Mouse (Mus musculus) forebrain, embryonic 16.5 days (tissue): ENCODE results near the gene Twsg1. TPM values are rescaled to one million over a fixed set of nuclear protein-coding genes. Genes with fewer than 3 reads are reported as not detected.

ENCODE experiments used
- ATAC-seq: fragments of 200-750 bp; cut with Nextera tagmentation; 2 replicates; pipeline ENCODE4 v1.8.0; 2017; ENCODE audit warnings: mild to moderate bottlenecking, moderate library complexity
- H3K27ac ChIP-seq: fragments of 300-500 bp; sonication (generic); 2 replicates; pipeline ENCODE4 v1.5.1; 2014; ENCODE audit warnings: low read length, control low read depth
- H3K27me3 ChIP-seq: fragments of 300-500 bp; sonication (generic); replicated peaks from 2 replicates; pipeline ENCODE4 v1.6.1; 2014; ENCODE audit warnings: low read length; ENCODE audit not compliant: control insufficient read depth, insufficient read depth
- H3K36me3 ChIP-seq: fragments of 300-500 bp; sonication (generic); 2 replicates; pipeline ENCODE4 v1.6.1; 2014; ENCODE audit not compliant: control insufficient read depth, insufficient read depth
- H3K4me1 ChIP-seq: fragments of 300-500 bp; sonication (generic); replicated peaks from 2 replicates; pipeline ENCODE4 v1.6.1; 2014; ENCODE audit warnings: low read length; ENCODE audit not compliant: control insufficient read depth, insufficient read depth
- H3K4me2 ChIP-seq: fragments of 300-500 bp; sonication (generic); 2 replicates; pipeline ENCODE4 v1.6.1; 2014; ENCODE audit warnings: mild to moderate bottlenecking, low read length, control low read depth
- H3K4me3 ChIP-seq: fragments of 300-500 bp; sonication (generic); replicated peaks from 2 replicates; pipeline ENCODE4 v1.5.1; 2014; ENCODE audit warnings: mild to moderate bottlenecking, low read length, control low read depth
- H3K9ac ChIP-seq: fragments of 300-500 bp; sonication (generic); replicated peaks from 2 replicates; pipeline ENCODE4 v1.6.1; 2014; ENCODE audit warnings: low read depth, low read length, control low read depth
- H3K9me3 ChIP-seq: fragments of 300-500 bp; sonication (generic); 2 replicates; pipeline ENCODE4 v1.6.1; 2016; ENCODE audit warnings: low read length; ENCODE audit not compliant: control insufficient read depth
- WGBS: fragments of 180-500 bp; shearing (Covaris S2); extraction: QIAGEN DNeasy Blood & Tissue Kit; methylation state at CpG from one replicate; pipeline ENCODE4 v1.1.7; 2014; 5-methylcytosine and 5-hydroxymethylcytosine counted together
- polyA plus RNA-seq: library from polyadenylated mRNA; unstranded; fragments of >200 nt; fragmentation: Nextera tagmentation; extraction: Ambion mirVana; gene quantifications from 2 replicates; pipeline ENCODE4 v1.2.1, GENCODE M21; 2015

Gene Twsg1
- polyA plus RNA-seq, 1 experiment from 2014 or later, result 71.1 TPM

DNA sequence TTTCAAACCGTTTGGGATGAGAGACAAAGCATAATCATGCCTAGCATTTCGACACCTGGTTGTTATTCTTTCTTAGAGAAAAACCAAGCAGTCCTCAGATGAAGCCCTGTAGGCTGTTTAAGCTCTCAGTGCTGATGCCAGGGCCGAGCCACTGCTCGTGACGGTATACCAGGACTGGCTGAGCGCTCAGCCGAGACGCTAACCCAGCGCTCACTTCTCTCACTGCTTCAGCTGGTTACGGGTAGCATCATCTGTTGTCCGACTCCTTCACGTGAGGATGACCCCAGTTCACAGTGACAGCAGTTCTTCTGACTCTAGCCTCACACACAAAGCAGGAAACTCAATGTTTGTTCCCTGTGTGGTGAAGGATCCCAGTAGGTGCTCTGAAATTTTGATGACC, 10.8 kb downstream of the Twsg1 start:
- no peaks in the 10 kb centered on the region for H3K27me3 ChIP-seq
- 84% methylated on average over 12 of the region's 12 CpGs for WGBS
- H3K4me1 ChIP-seq, result no peaks in the 10 kb centered on the region
- H3K27ac ChIP-seq, result no peak overlapping the region
- H3K4me2 ChIP-seq, result no peak overlapping the region
- H3K36me3 ChIP-seq, result peaks cover 5% of the 10 kb centered on the region; the same call in 1 of the 2 replicates
- ATAC-seq, result no peak
- no peaks in the 10 kb centered on the region for H3K9me3 ChIP-seq
- H3K4me3 ChIP-seq, result no peak overlapping the region
- H3K9ac ChIP-seq, result no peak overlapping the region

DNA sequence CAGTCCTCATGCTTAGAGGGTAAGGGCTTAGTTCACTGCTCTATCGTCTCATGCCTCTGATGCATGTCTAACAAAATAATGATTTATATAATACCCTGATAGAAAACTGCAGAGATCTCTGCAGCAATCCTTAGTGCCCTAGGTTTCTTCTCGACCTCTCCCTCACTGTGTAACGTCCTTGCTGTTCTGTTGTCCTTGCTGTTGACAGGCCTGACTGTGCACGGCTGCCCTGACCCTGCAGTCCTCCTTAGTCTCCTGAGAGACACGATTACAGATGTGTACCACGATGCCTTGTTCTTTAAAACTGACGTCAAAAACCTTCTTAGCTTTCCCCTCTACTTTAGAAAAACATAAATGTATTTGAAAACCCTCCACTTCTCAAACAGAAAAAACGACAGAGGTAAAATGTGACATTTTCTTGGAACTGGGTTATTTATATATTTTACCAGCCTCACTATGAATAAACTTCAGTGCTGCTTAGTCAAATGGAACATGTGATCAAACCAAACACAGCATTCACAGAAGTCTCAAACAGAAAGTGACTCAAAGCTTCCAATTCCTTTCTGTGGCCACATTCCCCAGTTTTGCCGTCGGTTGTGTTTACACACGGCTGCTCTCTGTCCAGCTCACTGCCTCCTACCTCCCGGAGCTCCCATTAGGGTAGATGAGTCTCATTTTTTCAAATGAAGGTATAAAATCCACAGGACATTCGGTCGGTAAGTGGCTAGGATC, 11.4 kb downstream of the Twsg1 start:
- no peak overlapping the region for H3K27ac ChIP-seq
- WGBS, result 81% methylated on average over 14 of the region's 14 CpGs
- no peak overlapping the region for H3K4me2 ChIP-seq
- ATAC-seq, result no peak
- H3K4me1 ChIP-seq, result no peaks in the 10 kb centered on the region
- H3K9ac ChIP-seq, result no peak overlapping the region
- peaks cover 5% of the 10 kb centered on the region; the same call in 1 of the 2 replicates for H3K36me3 ChIP-seq
- no peaks in the 10 kb centered on the region for H3K27me3 ChIP-seq
- no peaks in the 10 kb centered on the region for H3K9me3 ChIP-seq
- H3K4me3 ChIP-seq, result no peak overlapping the region

DNA sequence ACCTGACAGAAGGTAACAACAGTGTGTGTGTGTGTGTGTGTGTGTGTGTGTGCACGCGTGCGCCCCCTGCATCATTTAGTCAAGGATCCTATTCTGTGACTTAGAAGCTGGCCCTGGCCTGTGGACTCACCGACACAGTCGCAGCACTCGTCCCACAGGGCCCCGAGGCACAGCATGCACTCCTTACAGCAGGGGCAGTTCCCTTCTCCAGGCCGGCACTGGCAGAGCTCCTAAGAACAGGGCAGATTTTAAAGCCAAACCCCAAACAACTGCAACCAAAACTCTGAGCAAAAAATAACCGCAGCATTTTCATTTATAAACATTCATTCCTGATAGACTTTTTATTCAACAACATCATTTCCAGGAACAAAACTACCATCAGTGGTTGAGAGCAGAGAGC, 13.4 kb downstream of the Twsg1 start:
- ATAC-seq, result no peak

DNA sequence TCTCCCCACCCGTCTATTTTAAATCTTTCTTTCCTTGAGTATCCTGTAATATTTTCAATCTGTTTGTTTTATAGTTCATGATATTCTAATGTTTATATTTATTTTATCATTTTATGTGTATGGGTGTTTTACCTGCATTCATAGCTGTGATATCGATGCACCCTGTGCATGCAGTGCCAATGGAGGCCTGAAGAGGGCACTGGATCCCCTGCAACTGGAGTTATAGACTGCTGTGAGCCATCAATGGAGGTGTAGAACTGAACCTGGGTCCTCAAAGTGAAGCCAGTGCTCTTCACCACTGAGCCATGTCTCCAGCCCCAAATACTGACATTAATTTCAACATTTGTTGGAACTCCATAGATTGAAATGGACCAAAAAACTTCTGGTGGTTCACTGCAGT, 17.3 kb downstream of the Twsg1 start:
- H3K4me3 ChIP-seq, result no peak overlapping the region
- H3K9me3 ChIP-seq, result no peaks in the 10 kb centered on the region
- H3K27me3 ChIP-seq, result no peaks in the 10 kb centered on the region
- peaks cover 18% of the 10 kb centered on the region for H3K36me3 ChIP-seq
- no peak for ATAC-seq
- no peak overlapping the region for H3K9ac ChIP-seq
- no peak overlapping the region for H3K4me2 ChIP-seq
- H3K4me1 ChIP-seq, result peaks cover 10% of the 10 kb centered on the region
- H3K27ac ChIP-seq, result no peak overlapping the region
- WGBS, result 93% methylated on average over 2 of the region's 2 CpGs

More for the DNA sequence above, 13.4 kb downstream of the Twsg1 start:
- WGBS, result 89% methylated on average over 9 of the region's 9 CpGs
- H3K9ac ChIP-seq, result no peak overlapping the region
- H3K27me3 ChIP-seq, result no peaks in the 10 kb centered on the region
- no peak overlapping the region for H3K4me3 ChIP-seq
- H3K27ac ChIP-seq, result no peak overlapping the region
- no peaks in the 10 kb centered on the region for H3K4me1 ChIP-seq
- H3K4me2 ChIP-seq, result no peak overlapping the region
- peaks cover 15% of the 10 kb centered on the region for H3K36me3 ChIP-seq
- H3K9me3 ChIP-seq, result no peaks in the 10 kb centered on the region

DNA sequence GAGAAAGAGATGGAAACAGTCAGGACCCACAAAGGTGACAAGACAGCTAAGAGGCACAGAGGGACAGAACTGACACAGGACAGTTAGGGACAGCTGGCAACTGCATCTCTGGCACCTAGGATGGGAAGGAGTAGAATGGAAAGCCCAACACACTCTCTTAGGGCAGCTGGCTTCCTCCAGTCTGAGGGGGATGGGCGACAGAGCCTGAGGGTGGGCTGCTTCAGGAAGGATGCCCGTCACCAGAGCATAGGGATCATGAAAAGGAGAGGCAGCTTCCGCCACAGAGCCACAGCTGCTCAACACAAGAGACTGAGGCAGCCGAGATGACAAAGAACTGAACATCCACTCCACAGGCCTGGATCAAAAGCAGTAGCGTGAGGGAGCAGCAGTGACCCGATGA, 19.5 kb downstream of the Twsg1 start:
- H3K27ac ChIP-seq, result peak overlapping the region; percentile 47
- no peaks in the 10 kb centered on the region for H3K27me3 ChIP-seq
- 0 out of 2 replicates have a peak overlapping the region, but pooled peaks have one; percentile 6 for H3K9ac ChIP-seq
- H3K4me1 ChIP-seq, result peaks cover 10% of the 10 kb centered on the region
- 36% methylated on average over 6 of the region's 6 CpGs for WGBS
- peak; percentile 51 for ATAC-seq
- peaks cover 16% of the 10 kb centered on the region for H3K36me3 ChIP-seq
- H3K9me3 ChIP-seq, result no peaks in the 10 kb centered on the region
- H3K4me2 ChIP-seq, result no peak overlapping the region
- H3K4me3 ChIP-seq, result no peak overlapping the region

DNA sequence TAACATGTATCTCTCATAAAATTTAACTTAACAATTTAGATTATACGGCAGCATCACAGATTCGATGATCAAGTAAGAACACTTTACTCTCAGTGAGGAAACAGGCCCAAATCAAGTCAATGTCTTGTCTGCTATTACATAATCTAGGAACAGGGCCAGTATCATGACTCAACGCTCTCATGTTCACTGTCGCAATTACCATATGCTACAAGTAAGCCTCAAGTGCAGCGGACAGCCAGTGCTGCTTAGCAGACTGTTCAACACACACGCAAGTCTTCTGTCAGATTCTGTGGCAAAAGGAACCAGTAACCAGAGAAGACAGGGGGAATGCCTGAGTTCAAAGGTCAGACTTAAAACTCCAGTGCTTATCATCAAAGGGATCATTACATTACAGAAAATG, 20.1 kb downstream of the Twsg1 start:
- H3K9me3 ChIP-seq, result no peaks in the 10 kb centered on the region
- no peak overlapping the region for H3K27ac ChIP-seq
- H3K4me2 ChIP-seq, result no peak overlapping the region
- ATAC-seq, result peak; percentile 82
- H3K4me3 ChIP-seq, result no peak overlapping the region
- H3K27me3 ChIP-seq, result no peaks in the 10 kb centered on the region
- WGBS, result 47% methylated on average over 6 of the region's 6 CpGs
- no peak overlapping the region for H3K9ac ChIP-seq
- H3K36me3 ChIP-seq, result peaks cover 20% of the 10 kb centered on the region
- H3K4me1 ChIP-seq, result peaks cover 10% of the 10 kb centered on the region

DNA sequence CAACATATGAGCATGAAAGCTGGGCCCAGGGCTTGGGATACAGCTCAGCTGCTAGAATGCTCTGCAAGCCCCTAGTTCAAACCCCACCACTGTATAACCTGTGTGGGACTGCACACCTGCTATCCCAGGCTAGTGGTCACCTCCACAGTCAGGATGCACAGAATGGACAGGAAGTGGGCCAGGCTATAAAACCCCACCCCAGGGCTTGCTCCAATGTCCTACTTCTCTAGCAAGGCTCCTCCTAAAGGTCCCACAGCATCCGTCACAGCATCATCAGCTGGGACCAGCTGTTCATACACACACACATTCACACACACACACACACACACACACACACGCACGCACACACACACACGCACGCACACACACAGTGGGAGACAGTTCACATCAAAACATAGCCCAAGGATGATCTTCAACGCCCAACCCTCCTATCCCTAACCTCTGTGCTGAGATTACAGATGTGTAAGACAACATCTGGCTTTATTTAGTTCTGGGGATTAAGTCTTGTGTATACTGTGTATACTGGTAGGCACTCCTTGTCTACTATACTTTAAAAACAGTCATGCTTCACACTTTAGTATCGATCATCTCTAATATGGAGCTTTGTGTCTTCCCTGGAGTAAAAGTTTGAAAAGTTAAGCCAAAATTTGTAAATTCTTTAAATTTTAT, 20.7 kb downstream of the Twsg1 start:
- H3K4me3 ChIP-seq, result no peak overlapping the region
- no peak for ATAC-seq
- peaks cover 26% of the 10 kb centered on the region for H3K36me3 ChIP-seq
- no peak overlapping the region for H3K27ac ChIP-seq
- no peak overlapping the region for H3K4me2 ChIP-seq
- 94% methylated on average over 7 of the region's 7 CpGs for whole genome bisulfite sequencing
- H3K9me3 ChIP-seq, result no peaks in the 10 kb centered on the region
- peaks cover 10% of the 10 kb centered on the region for H3K4me1 ChIP-seq
- no peak overlapping the region for H3K9ac ChIP-seq
- no peaks in the 10 kb centered on the region for H3K27me3 ChIP-seq

DNA sequence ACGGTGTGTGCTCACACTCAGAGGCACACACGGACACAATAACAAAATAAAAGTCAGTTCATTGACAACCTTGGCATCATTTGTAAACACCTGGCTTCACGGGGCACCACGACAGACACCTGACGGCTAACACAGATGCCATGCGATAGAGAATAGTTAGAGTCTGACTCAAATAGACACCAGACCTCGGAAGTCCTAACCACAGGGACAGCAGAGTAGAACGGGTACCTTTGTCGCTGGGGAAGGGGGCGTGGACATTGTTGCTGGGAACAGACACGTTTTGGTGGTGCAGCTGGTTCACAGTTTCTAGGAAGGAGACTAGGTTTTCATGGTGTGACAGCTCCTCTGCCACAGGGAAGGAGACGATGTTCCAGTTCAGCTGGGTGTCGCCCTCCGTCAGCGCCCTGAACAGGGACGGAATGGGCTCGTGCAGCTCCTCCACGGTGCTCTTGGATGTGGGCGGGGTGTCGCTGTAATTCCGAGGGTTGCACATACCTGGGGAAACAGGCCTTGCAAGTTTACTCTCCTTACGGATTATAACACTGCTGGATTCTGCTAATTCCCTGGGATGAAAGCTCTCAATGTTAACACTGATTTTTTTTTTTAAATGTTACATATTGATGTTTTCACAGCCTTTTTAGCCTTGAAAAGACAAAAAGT, 21.6 kb downstream of the Twsg1 start:
- Histone ChIP-seq H3K9ac (no peak overlapping the region), H3K9me3 (no peaks in the 10 kb centered on the region), H3K4me1 (peaks cover 10% of the 10 kb centered on the region), H3K27ac (no peak overlapping the region), H3K36me3 (peaks cover 29% of the 10 kb centered on the region), H3K4me3 (no peak overlapping the region), H3K4me2 (no peak overlapping the region), H3K27me3 (no peaks in the 10 kb centered on the region)
- WGBS, result 91% methylated on average over 22 of the region's 22 CpGs
- ATAC-seq, result no peak

DNA sequence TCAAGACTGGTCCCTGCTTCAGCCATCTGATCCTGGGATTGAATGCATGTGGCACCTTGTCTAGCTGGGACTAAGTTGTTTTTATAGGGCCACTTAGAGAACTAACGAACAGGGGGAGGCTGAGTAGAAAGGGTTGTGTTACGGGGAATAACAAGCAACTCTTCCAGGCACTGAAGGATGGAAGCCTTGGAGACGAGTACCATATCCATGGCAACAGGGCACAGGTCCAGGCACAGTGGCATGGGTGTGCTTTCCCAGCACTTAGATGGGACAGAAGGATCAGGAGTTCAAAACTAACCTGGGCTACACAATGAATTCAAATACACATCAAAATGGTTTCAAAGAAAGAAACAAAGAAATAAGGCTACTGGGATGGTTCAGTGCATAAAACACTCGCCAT, 23.9 kb downstream of the Twsg1 start:
- Histone ChIP-seq H3K36me3 (peaks cover 24% of the 10 kb centered on the region), H3K4me3 (no peak overlapping the region), H3K27me3 (no peaks in the 10 kb centered on the region), H3K27ac (no peak overlapping the region), H3K4me2 (no peak overlapping the region), H3K9ac (no peak overlapping the region), H3K9me3 (no peaks in the 10 kb centered on the region), H3K4me1 (peaks cover 10% of the 10 kb centered on the region)
- WGBS, result 42% methylated on average over 4 of the region's 4 CpGs
- ATAC-seq, result no peak
